Mouse (Mus musculus): ENCODE data around the gene Ank3.

Ank3 gene

DNA sequence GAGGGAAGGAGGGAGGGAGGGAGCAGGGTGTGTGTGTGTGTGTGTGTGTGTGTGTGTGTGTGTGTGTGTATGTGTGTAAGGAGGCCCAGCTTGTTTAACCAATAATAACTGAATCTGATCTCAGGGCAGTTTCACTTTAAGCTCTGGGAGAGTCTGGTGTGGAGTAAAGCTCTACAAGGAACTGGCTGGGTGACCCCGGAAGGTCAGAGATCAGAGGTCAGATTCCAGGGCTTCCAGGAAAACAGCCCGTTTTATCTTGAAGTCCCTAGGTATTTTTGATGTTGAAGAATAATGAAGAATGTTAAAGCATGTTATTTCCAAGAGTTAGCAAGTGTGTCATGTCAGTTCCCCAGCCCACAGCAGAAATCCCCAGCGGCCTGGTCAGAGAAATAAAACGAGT is 130.2 kb downstream of the Ank3 start:
- Histone ChIP-seq H3K27me3 (ENCODE audit: insufficient read depth, low read length) (no peaks in the 10 kb centered on the region), H3K9me3 (ENCODE audit: low read length) (no peaks in the 10 kb centered on the region), H3K36me3 (ENCODE audit: insufficient read depth, low read length) (no peaks in the 10 kb centered on the region), H3K4me1 (replicated peaks; ENCODE audit: low read depth, low read length) (peaks cover 41% of the 10 kb centered on the region), H3K4me3 (replicated peaks; ENCODE audit: low read length) (no peak overlapping the region)
- TF ChIP-seq CTCF (conservative IDR thresholded peaks at IDR 0.05; ENCODE audit: low read length) (no peak), POU5F1 (IDR thresholded peaks at IDR 0.05; ENCODE audit: borderline replicate concordance, low read length) (no peak), NANOG (IDR thresholded peaks at IDR 0.05; ENCODE audit: borderline replicate concordance, low read length) (no peak)

DNA sequence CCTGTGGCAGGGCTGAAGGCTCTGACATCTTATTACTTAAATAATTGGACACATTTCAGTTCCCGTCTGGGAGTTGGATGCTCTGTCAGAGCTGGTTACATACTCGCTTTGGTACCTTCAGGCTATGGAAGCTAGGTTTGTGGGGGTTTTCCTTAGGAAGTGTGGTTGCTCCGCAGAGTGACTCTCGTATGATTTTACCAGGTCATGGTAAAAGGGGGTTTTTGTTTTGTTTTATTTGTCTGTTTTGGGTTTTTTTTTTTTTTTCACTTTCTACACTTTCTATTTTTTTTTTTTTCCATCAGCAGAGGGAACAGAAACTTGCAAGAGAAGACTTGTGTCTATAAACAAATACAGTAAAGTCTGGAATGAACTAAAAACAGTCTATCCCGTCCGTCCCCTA is 131.8 kb downstream of the Ank3 start:
- H3K36me3 ChIP-seq (ENCODE audit: insufficient read depth, low read length) = no peaks in the 10 kb centered on the region
- TF ChIP-seq NANOG (IDR thresholded peaks at IDR 0.05; ENCODE audit: borderline replicate concordance, low read length) (no peak), CTCF (conservative IDR thresholded peaks at IDR 0.05; ENCODE audit: low read length) (no peak), POU5F1 (IDR thresholded peaks at IDR 0.05; ENCODE audit: borderline replicate concordance, low read length) (no peak)
- no peak overlapping the region for H3K4me3 ChIP-seq (replicated peaks; ENCODE audit: low read length)
- 0 out of 2 replicates have a peak, but pooled peaks cover 5% of the 10 kb centered on the region for H3K27me3 ChIP-seq (ENCODE audit: insufficient read depth, low read length)
- no peaks in the 10 kb centered on the region for H3K9me3 ChIP-seq (ENCODE audit: low read length)
- H3K4me1 ChIP-seq (replicated peaks; ENCODE audit: low read depth, low read length) = peaks cover 48% of the 10 kb centered on the region

GRCm38 (mm10) chr10:69531569-69531968 is 133.0 kb downstream of the Ank3 start:
- Histone ChIP-seq H3K4me1 (replicated peaks; ENCODE audit: low read depth, low read length) (peaks cover 56% of the 10 kb centered on the region), H3K27me3 (ENCODE audit: insufficient read depth, low read length) (0 out of 2 replicates have a peak, but pooled peaks cover 5% of the 10 kb centered on the region), H3K9me3 (ENCODE audit: low read length) (no peaks in the 10 kb centered on the region), H3K36me3 (ENCODE audit: insufficient read depth, low read length) (no peaks in the 10 kb centered on the region), H3K4me3 (replicated peaks; ENCODE audit: low read length) (no peak overlapping the region)
- no peak for TF ChIP-seq NANOG (IDR thresholded peaks at IDR 0.05; ENCODE audit: borderline replicate concordance, low read length)
- peak; percentile 99 for TF ChIP-seq CTCF (conservative IDR thresholded peaks at IDR 0.05; ENCODE audit: low read length)

GRCm38 (mm10) chr10:69532169-69532730 is 133.7 kb downstream of the Ank3 start:
- H3K36me3 ChIP-seq (ENCODE audit: insufficient read depth, low read length) = no peaks in the 10 kb centered on the region
- TF ChIP-seq NANOG (IDR thresholded peaks at IDR 0.05; ENCODE audit: borderline replicate concordance, low read length) (no peak), POU5F1 (IDR thresholded peaks at IDR 0.05; ENCODE audit: borderline replicate concordance, low read length) (no peak), CTCF (conservative IDR thresholded peaks at IDR 0.05; ENCODE audit: low read length) (no peak)
- 0 out of 2 replicates have a peak, but pooled peaks cover 5% of the 10 kb centered on the region for H3K27me3 ChIP-seq (ENCODE audit: insufficient read depth, low read length)
- 0 out of 2 replicates have a peak overlapping the region, but pooled peaks have one; percentile 3 for H3K4me3 ChIP-seq (replicated peaks; ENCODE audit: low read length)
- no peaks in the 10 kb centered on the region for H3K9me3 ChIP-seq (ENCODE audit: low read length)
- peaks cover 54% of the 10 kb centered on the region for H3K4me1 ChIP-seq (replicated peaks; ENCODE audit: low read depth, low read length)

GRCm38 (mm10) chr10:69533505-69534388 is 135.2 kb downstream of the Ank3 start:
- Histone ChIP-seq H3K4me1 (replicated peaks; ENCODE audit: low read depth, low read length) (peaks cover 41% of the 10 kb centered on the region), H3K36me3 (ENCODE audit: insufficient read depth, low read length) (no peaks in the 10 kb centered on the region), H3K4me3 (replicated peaks; ENCODE audit: low read length) (peak overlapping the region; percentile 23; the same call in 1 of the 2 replicates), H3K27me3 (ENCODE audit: insufficient read depth, low read length) (0 out of 2 replicates have a peak, but pooled peaks cover 5% of the 10 kb centered on the region), H3K9me3 (ENCODE audit: low read length) (no peaks in the 10 kb centered on the region)
- no peak for TF ChIP-seq NANOG (IDR thresholded peaks at IDR 0.05; ENCODE audit: borderline replicate concordance, low read length)
- no peak for TF ChIP-seq CTCF (conservative IDR thresholded peaks at IDR 0.05; ENCODE audit: low read length)
- no peak for TF ChIP-seq POU5F1 (IDR thresholded peaks at IDR 0.05; ENCODE audit: borderline replicate concordance, low read length)

DNA sequence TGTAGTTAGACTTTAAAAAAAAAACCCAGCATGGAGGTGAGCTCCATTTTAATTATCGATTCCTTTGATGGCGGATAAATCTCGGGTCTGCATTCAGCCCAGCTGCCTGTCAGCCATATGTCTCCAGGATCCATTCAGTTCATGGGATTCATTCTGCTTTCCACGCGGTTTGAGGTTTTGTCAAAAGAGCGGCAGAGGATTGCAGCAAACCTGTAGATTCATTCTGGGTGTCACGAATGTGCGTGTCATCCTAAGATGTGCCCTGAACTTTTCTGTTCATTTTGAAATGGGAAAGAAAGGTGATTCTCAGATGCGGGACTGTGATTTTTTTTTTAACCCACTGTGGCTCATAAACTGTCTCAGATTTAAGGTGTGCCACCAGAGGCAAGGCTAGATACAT is 136.1 kb downstream of the Ank3 start:
- H3K9me3 ChIP-seq (ENCODE audit: low read length) = no peaks in the 10 kb centered on the region
- peaks cover 38% of the 10 kb centered on the region for H3K4me1 ChIP-seq (replicated peaks; ENCODE audit: low read depth, low read length)
- H3K36me3 ChIP-seq (ENCODE audit: insufficient read depth, low read length) = no peaks in the 10 kb centered on the region
- no peak overlapping the region for H3K4me3 ChIP-seq (replicated peaks; ENCODE audit: low read length)
- TF ChIP-seq NANOG (IDR thresholded peaks at IDR 0.05; ENCODE audit: borderline replicate concordance, low read length) (no peak), POU5F1 (IDR thresholded peaks at IDR 0.05; ENCODE audit: borderline replicate concordance, low read length) (no peak), CTCF (conservative IDR thresholded peaks at IDR 0.05; ENCODE audit: low read length) (no peak)
- H3K27me3 ChIP-seq (ENCODE audit: insufficient read depth, low read length) = 0 out of 2 replicates have a peak, but pooled peaks cover 5% of the 10 kb centered on the region

GRCm38 (mm10) chr10:69535123-69535930 is 136.8 kb downstream of the Ank3 start:
- H3K4me1 ChIP-seq (replicated peaks; ENCODE audit: low read depth, low read length) = peaks cover 38% of the 10 kb centered on the region
- H3K27me3 ChIP-seq (ENCODE audit: insufficient read depth, low read length) = 0 out of 2 replicates have a peak, but pooled peaks cover 5% of the 10 kb centered on the region
- H3K4me3 ChIP-seq (replicated peaks; ENCODE audit: low read length) = no peak overlapping the region
- TF ChIP-seq POU5F1 (IDR thresholded peaks at IDR 0.05; ENCODE audit: borderline replicate concordance, low read length) (no peak), NANOG (IDR thresholded peaks at IDR 0.05; ENCODE audit: borderline replicate concordance, low read length) (no peak), CTCF (conservative IDR thresholded peaks at IDR 0.05; ENCODE audit: low read length) (no peak)
- H3K9me3 ChIP-seq (ENCODE audit: low read length) = no peaks in the 10 kb centered on the region
- H3K36me3 ChIP-seq (ENCODE audit: insufficient read depth, low read length) = no peaks in the 10 kb centered on the region

GRCm38 (mm10) chr10:69535931-69536200 is 137.3 kb downstream of the Ank3 start:
- peaks cover 38% of the 10 kb centered on the region for H3K4me1 ChIP-seq (replicated peaks; ENCODE audit: low read depth, low read length)

More at GRCm38 (mm10) chr10:69535931-69536200, 137.3 kb downstream of the Ank3 start:
- no peak overlapping the region for H3K4me3 ChIP-seq (replicated peaks; ENCODE audit: low read length)
- TF ChIP-seq CTCF (conservative IDR thresholded peaks at IDR 0.05; ENCODE audit: low read length) (no peak), POU5F1 (IDR thresholded peaks at IDR 0.05; ENCODE audit: borderline replicate concordance, low read length) (no peak), NANOG (IDR thresholded peaks at IDR 0.05; ENCODE audit: borderline replicate concordance, low read length) (no peak)
- H3K27me3 ChIP-seq (ENCODE audit: insufficient read depth, low read length) = 0 out of 2 replicates have a peak, but pooled peaks cover 5% of the 10 kb centered on the region
- no peaks in the 10 kb centered on the region for H3K9me3 ChIP-seq (ENCODE audit: low read length)
- H3K36me3 ChIP-seq (ENCODE audit: insufficient read depth, low read length) = no peaks in the 10 kb centered on the region

Measured in E14TG2a.4 (cell line).